Mouse (Mus musculus) hindbrain, embryonic 15.5 days (tissue): Measurements from ENCODE around the gene Gprc5b. TPM values are rescaled to one million over a fixed set of nuclear protein-coding genes. Genes with fewer than 3 reads are reported as not detected.
A peak's percentile ranks its signal among the peaks of the same experiment; 100 is the strongest.

Source experiments
- ATAC-seq: fragments of 200-750 bp; cut with Nextera tagmentation; 2 replicates; pipeline ENCODE4 v1.8.0; 2017; ENCODE audit warnings: low read depth, moderate number of reproducible peaks, moderate TSS enrichment; ENCODE audit not compliant: low FRiP score
- H3K27ac ChIP-seq: fragments of 300-500 bp; sonication (generic); replicated peaks from 2 replicates; pipeline ENCODE4 v1.5.1; 2015; ENCODE audit warnings: mild to moderate bottlenecking, inconsistent platforms
- H3K27me3 ChIP-seq: fragments of 300-500 bp; sonication (generic); 2 replicates; pipeline ENCODE4 v1.6.1; 2015; ENCODE audit warnings: control low read depth, inconsistent platforms
- H3K36me3 ChIP-seq: fragments of 300-500 bp; sonication (generic); 2 replicates; pipeline ENCODE4 v1.6.1; 2015; ENCODE audit warnings: control low read depth, inconsistent platforms
- H3K4me1 ChIP-seq: fragments of 300-500 bp; sonication (generic); replicated peaks from 2 replicates; pipeline ENCODE4 v1.6.1; 2015; ENCODE audit warnings: control low read depth, inconsistent platforms
- H3K4me2 ChIP-seq: fragments of 300-500 bp; sonication (generic); 2 replicates; pipeline ENCODE4 v1.6.1; 2015; ENCODE audit warnings: moderate library complexity, mild to moderate bottlenecking, inconsistent platforms
- H3K4me3 ChIP-seq: fragments of 300-500 bp; sonication (generic); 2 replicates; pipeline ENCODE4 v1.5.1; 2015; ENCODE audit warnings: mild to moderate bottlenecking, inconsistent platforms
- H3K9ac ChIP-seq: fragments of 300-500 bp; sonication (generic); 2 replicates; pipeline ENCODE4 v1.6.1; 2015; ENCODE audit warnings: inconsistent platforms
- H3K9me3 ChIP-seq: fragments of 300-500 bp; sonication (generic); 2 replicates; pipeline ENCODE4 v1.6.1; 2016; ENCODE audit warnings: control low read depth, inconsistent platforms
- WGBS: fragments of 180-500 bp; shearing (Covaris S2); methylation state at CpG from one replicate; pipeline ENCODE4 v1.1.7; 2015; 5-methylcytosine and 5-hydroxymethylcytosine counted together
- polyA plus RNA-seq: library from polyadenylated mRNA; unstranded; fragments of >200 nt; fragmentation: Nextera tagmentation; extraction: Ambion mirVana; gene quantifications from 2 replicates; pipeline ENCODE4 v1.2.1, GENCODE M21; 2015

The Gprc5b gene
- polyA plus RNA-seq: 5.2 and 5.9 TPM in 2 replicates

GRCm38 (mm10) chr7:118995007-118995406, at the start of gene Gprc5b:
Gprc5b (minus strand) TSS chr7:118995211.
- Histone ChIP-seq H3K36me3 (no peaks in the 10 kb centered on the region), H3K4me2 (peak within 1 kb of the TSS; percentile 64), H3K4me3 (peak within 1 kb of the TSS; percentile 43), H3K27ac (peak within 1 kb of the TSS; percentile 9), H3K9me3 (no peaks in the 10 kb centered on the region), H3K27me3 (no peaks in the 10 kb centered on the region), H3K4me1 (peaks cover 58% of the 10 kb centered on the region), H3K9ac (peak within 1 kb of the TSS; percentile 50)
- peak; percentile 87 for ATAC-seq
- WGBS: under 1% methylated on average over 39 of the region's 44 CpGs

GRCm38 (mm10) chr7:119041502-119041901, 46.5 kb upstream of the Gprc5b start:
- no peak overlapping the region for H3K9ac ChIP-seq
- H3K4me3 ChIP-seq: no peak overlapping the region
- no peaks in the 10 kb centered on the region for H3K9me3 ChIP-seq
- no peak overlapping the region for H3K4me2 ChIP-seq
- no peaks in the 10 kb centered on the region for H3K36me3 ChIP-seq
- no peak for ATAC-seq
- no peak overlapping the region for H3K27ac ChIP-seq
- H3K27me3 ChIP-seq: no peaks in the 10 kb centered on the region
- no peaks in the 10 kb centered on the region for H3K4me1 ChIP-seq

GRCm38 (mm10) chr7:119037581-119037980, 42.6 kb upstream of the Gprc5b start:
- no peak for ATAC-seq
- Histone ChIP-seq H3K4me3 (no peak overlapping the region), H3K4me1 (no peaks in the 10 kb centered on the region), H3K9ac (no peak overlapping the region), H3K4me2 (no peak overlapping the region), H3K36me3 (no peaks in the 10 kb centered on the region), H3K9me3 (no peaks in the 10 kb centered on the region), H3K27me3 (no peaks in the 10 kb centered on the region), H3K27ac (no peak overlapping the region)

GRCm38 (mm10) chr7:119034243-119034961, 39.4 kb upstream of the Gprc5b start:
- Histone ChIP-seq H3K27ac (no peak overlapping the region), H3K9ac (no peak overlapping the region), H3K4me2 (no peak overlapping the region), H3K4me3 (no peak overlapping the region), H3K9me3 (no peaks in the 10 kb centered on the region), H3K27me3 (no peaks in the 10 kb centered on the region), H3K36me3 (no peaks in the 10 kb centered on the region), H3K4me1 (no peaks in the 10 kb centered on the region)
- WGBS: 64% methylated on average over 15 of the region's 15 CpGs
- ATAC-seq: no peak

- Histone ChIP-seq H3K9ac (no peak overlapping the region), H3K27ac (no peak overlapping the region), H3K36me3 (no peaks in the 10 kb centered on the region), H3K27me3 (no peaks in the 10 kb centered on the region), H3K4me1 (no peaks in the 10 kb centered on the region; the same call in 1 of the 2 replicates), H3K9me3 (no peaks in the 10 kb centered on the region), H3K4me2 (no peak overlapping the region), H3K4me3 (no peak overlapping the region)
- 25% methylated on average over 17 of the region's 17 CpGs for WGBS
- ATAC-seq: no peak
Measured at GRCm38 (mm10) chr7:119023394-119023921, 28.4 kb upstream of the Gprc5b start.

GRCm38 (mm10) chr7:119022238-119023156, 27.5 kb upstream of the Gprc5b start:
- Histone ChIP-seq H3K9me3 (no peaks in the 10 kb centered on the region), H3K9ac (no peak overlapping the region), H3K27ac (no peak overlapping the region), H3K36me3 (no peaks in the 10 kb centered on the region), H3K4me3 (no peak overlapping the region), H3K4me1 (no peaks in the 10 kb centered on the region; the same call in 1 of the 2 replicates), H3K27me3 (no peaks in the 10 kb centered on the region), H3K4me2 (no peak overlapping the region)
- ATAC-seq: peak; percentile 39; the same call in 1 of the 2 replicates
- 73% methylated on average over 19 of the region's 19 CpGs for WGBS

GRCm38 (mm10) chr7:119019537-119019936, 24.5 kb upstream of the Gprc5b start:
- Histone ChIP-seq H3K27me3 (no peaks in the 10 kb centered on the region), H3K4me2 (no peak overlapping the region), H3K9me3 (no peaks in the 10 kb centered on the region), H3K27ac (no peak overlapping the region), H3K4me1 (no peaks in the 10 kb centered on the region; the same call in 1 of the 2 replicates), H3K4me3 (no peak overlapping the region), H3K9ac (no peak overlapping the region), H3K36me3 (no peaks in the 10 kb centered on the region)
- ATAC-seq: peak; percentile 70
- WGBS: 13% methylated on average over 4 of the region's 4 CpGs

- 2% methylated on average over 3 of the region's 3 CpGs for WGBS
- Histone ChIP-seq H3K4me3 (no peak overlapping the region), H3K27ac (no peak overlapping the region), H3K36me3 (no peaks in the 10 kb centered on the region), H3K9me3 (no peaks in the 10 kb centered on the region), H3K4me2 (no peak overlapping the region), H3K27me3 (no peaks in the 10 kb centered on the region), H3K9ac (no peak overlapping the region), H3K4me1 (no peaks in the 10 kb centered on the region)
- no peak for ATAC-seq
Measured at GRCm38 (mm10) chr7:119015736-119016135, 20.7 kb upstream of the Gprc5b start.

GRCm38 (mm10) chr7:119010854-119011529, 16.0 kb upstream of the Gprc5b start:
- no peaks in the 10 kb centered on the region for H3K9me3 ChIP-seq
- no peak overlapping the region for H3K27ac ChIP-seq
- no peaks in the 10 kb centered on the region for H3K27me3 ChIP-seq
- H3K4me1 ChIP-seq: no peaks in the 10 kb centered on the region
- WGBS: 19% methylated on average over 5 of the region's 5 CpGs
- no peak overlapping the region for H3K9ac ChIP-seq
- ATAC-seq: peak; percentile 46; the same call in 1 of the 2 replicates
- no peaks in the 10 kb centered on the region for H3K36me3 ChIP-seq
- H3K4me2 ChIP-seq: no peak overlapping the region
- H3K4me3 ChIP-seq: no peak overlapping the region

GRCm38 (mm10) chr7:119002501-119002900, 7.5 kb upstream of the Gprc5b start:
- no peaks in the 10 kb centered on the region for H3K9me3 ChIP-seq
- 49% methylated on average over 2 of the region's 2 CpGs for WGBS
- no peak overlapping the region for H3K4me2 ChIP-seq
- H3K9ac ChIP-seq: no peak overlapping the region
- no peak overlapping the region for H3K4me3 ChIP-seq
- H3K4me1 ChIP-seq: no peaks in the 10 kb centered on the region
- H3K36me3 ChIP-seq: no peaks in the 10 kb centered on the region
- no peak overlapping the region for H3K27ac ChIP-seq
- H3K27me3 ChIP-seq: no peaks in the 10 kb centered on the region
- ATAC-seq: no peak

- no peak overlapping the region for H3K27ac ChIP-seq
Measured at GRCm38 (mm10) chr7:119001965-119002364, 7.0 kb upstream of the Gprc5b start.

More at GRCm38 (mm10) chr7:119001965-119002364, 7.0 kb upstream of the Gprc5b start:
- Histone ChIP-seq H3K4me1 (no peaks in the 10 kb centered on the region), H3K9me3 (no peaks in the 10 kb centered on the region), H3K4me2 (no peak overlapping the region), H3K9ac (no peak overlapping the region), H3K36me3 (no peaks in the 10 kb centered on the region), H3K4me3 (no peak overlapping the region), H3K27me3 (no peaks in the 10 kb centered on the region)
- WGBS: 47% methylated on average over 2 of the region's 2 CpGs
- ATAC-seq: no peak
